Mouse (Mus musculus): ENCODE data around the gene Ugt1a8.

Ugt1a8 gene

GRCm38 (mm10) chr1:88186325-88186935, 98.8 kb downstream of the Ugt1a8 start:
- no peak for DNase-seq (ENCODE audit: inconsistent ontology term)

- no peak for DNase-seq (ENCODE audit: inconsistent ontology term)
Measured at GRCm38 (mm10) chr1:88192136-88192535, 104.5 kb downstream of the Ugt1a8 start.

GRCm38 (mm10) chr1:88195687-88196086, 108.1 kb downstream of the Ugt1a8 start:
- no peak for DNase-seq (ENCODE audit: inconsistent ontology term)

GRCm38 (mm10) chr1:88197443-88197842, 109.8 kb downstream of the Ugt1a8 start:
- DNase-seq (ENCODE audit: inconsistent ontology term), result no peak

GRCm38 (mm10) chr1:88199996-88200395, 112.4 kb downstream of the Ugt1a8 start:
- DNase-seq (ENCODE audit: inconsistent ontology term), result no peak

GRCm38 (mm10) chr1:88200456-88200855, 112.8 kb downstream of the Ugt1a8 start, which contains the start of gene Ugt1a2:
Gene Ugt1a2 (plus strand): TSS chr1:88200601.
- DNase-seq (ENCODE audit: inconsistent ontology term), result no peak

- peak; percentile 85 for DNase-seq (ENCODE audit: inconsistent ontology term)
Measured at GRCm38 (mm10) chr1:88205294-88205922, 117.8 kb downstream of the Ugt1a8 start, which contains the start of gene Dnajb3. Gene Dnajb3 (minus strand): TSS chr1:88205782.

- DNase-seq (ENCODE audit: inconsistent ontology term), result no peak
Measured at GRCm38 (mm10) chr1:88206843-88207479, 119.3 kb downstream of the Ugt1a8 start.

GRCm38 (mm10) chr1:88211812-88212211, 124.2 kb downstream of the Ugt1a8 start, which contains the start of gene Ugt1a1:
Gene Ugt1a1 (plus strand): TSS chr1:88211959.
- no peak for DNase-seq (ENCODE audit: inconsistent ontology term)

- DNase-seq (ENCODE audit: inconsistent ontology term), result peak; percentile 17
Measured at GRCm38 (mm10) chr1:88212341-88213045, 124.9 kb downstream of the Ugt1a8 start.

GRCm38 (mm10) chr1:88213061-88213460, 125.4 kb downstream of the Ugt1a8 start:
- DNase-seq (ENCODE audit: inconsistent ontology term), result peak; percentile 12

- peak; percentile 15 for DNase-seq (ENCODE audit: inconsistent ontology term)
Measured at GRCm38 (mm10) chr1:88213766-88214461, 126.3 kb downstream of the Ugt1a8 start.

- peak; percentile 13 for DNase-seq (ENCODE audit: inconsistent ontology term)
Measured at GRCm38 (mm10) chr1:88214462-88214952, 126.9 kb downstream of the Ugt1a8 start.

- peak; percentile 9 for DNase-seq (ENCODE audit: inconsistent ontology term)
Measured at GRCm38 (mm10) chr1:88215466-88216380, 128.1 kb downstream of the Ugt1a8 start.

GRCm38 (mm10) chr1:88216551-88216950, 128.9 kb downstream of the Ugt1a8 start:
- peak; percentile 4 for DNase-seq (ENCODE audit: inconsistent ontology term)

GRCm38 (mm10) chr1:88217144-88217543, 129.5 kb downstream of the Ugt1a8 start:
- no peak for DNase-seq (ENCODE audit: inconsistent ontology term)

- DNase-seq (ENCODE audit: inconsistent ontology term), result no peak
Measured at GRCm38 (mm10) chr1:88217576-88217975, 130.0 kb downstream of the Ugt1a8 start.

GRCm38 (mm10) chr1:88218051-88218450, 130.4 kb downstream of the Ugt1a8 start:
- DNase-seq (ENCODE audit: inconsistent ontology term), result peak; percentile 9

GRCm38 (mm10) chr1:88218591-88218990, 131.0 kb downstream of the Ugt1a8 start:
- DNase-seq (ENCODE audit: inconsistent ontology term), result no peak

- peak; percentile 19 for DNase-seq (ENCODE audit: inconsistent ontology term)
Measured at GRCm38 (mm10) chr1:88219054-88219453, 131.4 kb downstream of the Ugt1a8 start.
